Mouse (Mus musculus): ENCODE data around the gene Slc38a4. TPM values are rescaled to one million over a fixed set of nuclear protein-coding genes. Genes with fewer than 3 reads are reported as not detected.

The Slc38a4 gene
- total and polyA plus RNA-seq, 3 experiments, result under 0.01 TPM; not detected in 2

DNA sequence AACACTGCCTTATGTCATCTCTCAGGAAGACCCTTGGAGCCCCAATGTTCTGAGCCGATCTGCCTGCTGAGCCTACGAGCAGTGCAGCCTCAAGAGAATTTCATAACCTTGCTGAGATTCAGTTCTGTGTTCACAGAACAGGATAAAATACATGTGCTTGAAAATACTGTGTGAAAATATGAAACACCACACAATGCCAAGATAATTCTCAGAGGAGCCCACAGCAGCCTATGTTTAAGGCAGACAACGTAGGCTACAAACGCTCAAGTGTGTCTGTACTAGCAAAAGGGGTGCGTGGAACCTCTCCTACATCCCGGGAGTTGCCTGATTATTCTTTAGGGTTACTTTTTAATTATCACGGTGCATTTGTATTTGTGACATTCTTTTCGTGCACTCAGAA, 92.4 kb downstream of the Slc38a4 start:
- Histone ChIP-seq H3K4me3 (ENCODE audit: low read depth, low read length) (no peak overlapping the region), H3K36me3 (replicated peaks) (no peaks in the 10 kb centered on the region), H3K9me3 (replicated peaks) (peaks cover 47% of the 10 kb centered on the region), H3K27me3 (ENCODE audit: insufficient read depth, low read length) (no peaks in the 10 kb centered on the region), H3K4me1 (ENCODE audit: insufficient read depth, low read depth, low read length) (no peaks in the 10 kb centered on the region)
- ATAC-seq (ENCODE audit: extremely low read depth, insufficient number of reproducible peaks, low FRiP score, poor library complexity, severe bottlenecking) (no peak), DNase-seq (ENCODE audit: low spot score) (no peak)
- TF ChIP-seq GATA2 (IDR thresholded peaks at IDR 0.05; ENCODE audit: borderline replicate concordance, low read depth, low read length) (no peak), POLR2AphosphoS5 (IDR thresholded peaks at IDR 0.05; ENCODE audit: insufficient replicate concordance, low read depth, low read length) (no peak), TAL1 (conservative IDR thresholded peaks at IDR 0.05; ENCODE audit: low read depth, low read length) (no peak), GATA1 (IDR thresholded peaks at IDR 0.05; ENCODE audit: borderline replicate concordance, low read length) (no peak), CTCF (IDR thresholded peaks at IDR 0.05; ENCODE audit: low read depth, low read length) (no peak)

- Histone ChIP-seq H3K27me3 (ENCODE audit: insufficient read depth, low read length) (no peaks in the 10 kb centered on the region), H3K4me3 (ENCODE audit: low read depth, low read length) (no peak overlapping the region), H3K4me1 (ENCODE audit: insufficient read depth, low read depth, low read length) (no peaks in the 10 kb centered on the region), H3K9me3 (replicated peaks) (peaks cover 49% of the 10 kb centered on the region), H3K36me3 (replicated peaks) (no peaks in the 10 kb centered on the region)
- DNase-seq (ENCODE audit: low spot score) (no peak), ATAC-seq (ENCODE audit: extremely low read depth, insufficient number of reproducible peaks, low FRiP score, poor library complexity, severe bottlenecking) (no peak)
- TF ChIP-seq CTCF (IDR thresholded peaks at IDR 0.05; ENCODE audit: low read depth, low read length) (no peak), POLR2AphosphoS5 (IDR thresholded peaks at IDR 0.05; ENCODE audit: insufficient replicate concordance, low read depth, low read length) (no peak), TAL1 (conservative IDR thresholded peaks at IDR 0.05; ENCODE audit: low read depth, low read length) (no peak), GATA2 (IDR thresholded peaks at IDR 0.05; ENCODE audit: borderline replicate concordance, low read depth, low read length) (no peak), GATA1 (IDR thresholded peaks at IDR 0.05; ENCODE audit: borderline replicate concordance, low read length) (no peak)
These were observed 95.4 kb downstream of the Slc38a4 start for GRCm38 (mm10) chr15:96960343-96960742.

DNA sequence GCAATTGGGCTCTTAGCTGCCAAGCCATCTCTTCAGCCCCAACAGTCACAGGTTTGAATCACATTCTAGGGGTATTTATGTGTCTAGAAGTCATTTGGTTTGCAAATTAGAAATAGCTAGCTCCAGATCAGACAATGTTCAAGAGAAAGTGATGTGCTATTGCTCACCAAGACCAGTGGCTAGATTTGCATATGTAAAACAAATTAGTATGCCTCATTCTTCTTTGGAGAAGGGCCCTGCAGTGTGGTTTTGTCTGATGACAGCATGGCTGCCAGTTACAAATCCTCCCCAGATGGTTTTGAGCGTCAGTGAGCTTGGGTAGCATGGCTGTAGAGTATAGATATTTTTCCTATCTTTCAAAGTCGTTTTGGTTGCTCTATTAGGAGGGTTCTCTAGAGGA, 96.5 kb downstream of the Slc38a4 start:
- TF ChIP-seq CTCF (IDR thresholded peaks at IDR 0.05; ENCODE audit: low read depth, low read length) (no peak), GATA2 (IDR thresholded peaks at IDR 0.05; ENCODE audit: borderline replicate concordance, low read depth, low read length) (no peak), GATA1 (IDR thresholded peaks at IDR 0.05; ENCODE audit: borderline replicate concordance, low read length) (no peak), TAL1 (conservative IDR thresholded peaks at IDR 0.05; ENCODE audit: low read depth, low read length) (no peak), POLR2AphosphoS5 (IDR thresholded peaks at IDR 0.05; ENCODE audit: insufficient replicate concordance, low read depth, low read length) (no peak)
- no peaks in the 10 kb centered on the region for H3K27me3 ChIP-seq (ENCODE audit: insufficient read depth, low read length)
- H3K9me3 ChIP-seq (replicated peaks), result peaks cover 49% of the 10 kb centered on the region
- ATAC-seq (ENCODE audit: extremely low read depth, insufficient number of reproducible peaks, low FRiP score, poor library complexity, severe bottlenecking) (no peak), DNase-seq (ENCODE audit: low spot score) (no peak)
- H3K36me3 ChIP-seq (replicated peaks), result no peaks in the 10 kb centered on the region
- H3K4me1 ChIP-seq (ENCODE audit: insufficient read depth, low read depth, low read length), result no peaks in the 10 kb centered on the region
- H3K4me3 ChIP-seq (ENCODE audit: low read depth, low read length), result no peak overlapping the region

GRCm38 (mm10) chr15:96956699-96957098, 99.1 kb downstream of the Slc38a4 start:
- Histone ChIP-seq H3K4me1 (ENCODE audit: insufficient read depth, low read depth, low read length) (no peaks in the 10 kb centered on the region), H3K27me3 (ENCODE audit: insufficient read depth, low read length) (no peaks in the 10 kb centered on the region), H3K9me3 (replicated peaks) (peaks cover 55% of the 10 kb centered on the region), H3K4me3 (ENCODE audit: low read depth, low read length) (no peak overlapping the region), H3K36me3 (replicated peaks) (no peaks in the 10 kb centered on the region)
- DNase-seq (ENCODE audit: low spot score), result no peak
- ATAC-seq (ENCODE audit: extremely low read depth, insufficient number of reproducible peaks, low FRiP score, poor library complexity, severe bottlenecking), result no peak
- no peak for TF ChIP-seq TAL1 (conservative IDR thresholded peaks at IDR 0.05; ENCODE audit: low read depth, low read length)

DNA sequence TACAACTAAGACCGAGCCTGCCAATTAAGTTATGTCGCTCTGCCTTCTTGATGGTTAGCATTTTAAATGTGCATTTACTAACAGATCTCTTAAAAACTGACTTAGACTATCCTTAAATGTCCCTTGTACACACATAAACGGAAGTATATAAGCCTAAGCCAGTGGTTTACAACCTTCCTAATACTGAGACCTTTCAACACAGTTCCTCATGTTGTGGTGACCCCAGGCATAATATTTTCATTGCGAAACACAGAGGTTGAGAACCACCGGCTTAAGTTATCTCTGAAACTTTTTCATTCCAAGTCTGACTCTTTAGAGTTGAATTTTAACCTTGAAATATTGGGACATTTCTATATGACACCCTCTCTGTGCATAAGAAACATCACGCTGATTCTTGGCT, 101.4 kb downstream of the Slc38a4 start:
- TF ChIP-seq CTCF (IDR thresholded peaks at IDR 0.05; ENCODE audit: low read depth, low read length), result no peak
- TF ChIP-seq TAL1 (conservative IDR thresholded peaks at IDR 0.05; ENCODE audit: low read depth, low read length), result no peak
- H3K4me3 ChIP-seq (ENCODE audit: low read depth, low read length), result no peak overlapping the region
- H3K9me3 ChIP-seq (replicated peaks), result peaks cover 50% of the 10 kb centered on the region
- H3K27me3 ChIP-seq (ENCODE audit: insufficient read depth, low read length), result no peaks in the 10 kb centered on the region
- ATAC-seq (ENCODE audit: extremely low read depth, insufficient number of reproducible peaks, low FRiP score, poor library complexity, severe bottlenecking), result no peak
- H3K36me3 ChIP-seq (replicated peaks), result no peaks in the 10 kb centered on the region
- no peaks in the 10 kb centered on the region for H3K4me1 ChIP-seq (ENCODE audit: insufficient read depth, low read depth, low read length)
- no peak for DNase-seq (ENCODE audit: low spot score)

DNA sequence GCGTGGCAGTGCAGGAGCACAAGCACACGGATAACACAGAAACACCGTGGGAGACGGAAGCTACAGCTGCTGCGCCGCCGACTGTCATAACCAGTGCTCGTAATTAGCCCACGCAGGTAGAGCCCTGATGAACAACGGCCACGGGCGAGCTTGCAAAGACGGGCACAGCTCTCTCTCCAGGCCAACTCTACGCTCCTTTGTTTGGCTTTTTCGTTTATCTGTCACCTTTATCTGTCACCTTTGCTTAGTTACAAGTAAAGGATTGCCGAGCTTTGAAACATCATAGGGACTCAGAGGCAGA, 101.9 kb downstream of the Slc38a4 start:
- Histone ChIP-seq H3K4me3 (ENCODE audit: low read depth, low read length) (no peak overlapping the region), H3K4me1 (ENCODE audit: insufficient read depth, low read depth, low read length) (no peaks in the 10 kb centered on the region), H3K9me3 (replicated peaks) (peaks cover 49% of the 10 kb centered on the region), H3K27me3 (ENCODE audit: insufficient read depth, low read length) (no peaks in the 10 kb centered on the region), H3K36me3 (replicated peaks) (no peaks in the 10 kb centered on the region)
- TF ChIP-seq TAL1 (conservative IDR thresholded peaks at IDR 0.05; ENCODE audit: low read depth, low read length), result no peak
- no peak for TF ChIP-seq POLR2AphosphoS5 (IDR thresholded peaks at IDR 0.05; ENCODE audit: insufficient replicate concordance, low read depth, low read length)
- no peak for TF ChIP-seq CTCF (IDR thresholded peaks at IDR 0.05; ENCODE audit: low read depth, low read length)
- no peak for ATAC-seq (ENCODE audit: extremely low read depth, insufficient number of reproducible peaks, low FRiP score, poor library complexity, severe bottlenecking)
- DNase-seq (ENCODE audit: low spot score), result no peak

DNA sequence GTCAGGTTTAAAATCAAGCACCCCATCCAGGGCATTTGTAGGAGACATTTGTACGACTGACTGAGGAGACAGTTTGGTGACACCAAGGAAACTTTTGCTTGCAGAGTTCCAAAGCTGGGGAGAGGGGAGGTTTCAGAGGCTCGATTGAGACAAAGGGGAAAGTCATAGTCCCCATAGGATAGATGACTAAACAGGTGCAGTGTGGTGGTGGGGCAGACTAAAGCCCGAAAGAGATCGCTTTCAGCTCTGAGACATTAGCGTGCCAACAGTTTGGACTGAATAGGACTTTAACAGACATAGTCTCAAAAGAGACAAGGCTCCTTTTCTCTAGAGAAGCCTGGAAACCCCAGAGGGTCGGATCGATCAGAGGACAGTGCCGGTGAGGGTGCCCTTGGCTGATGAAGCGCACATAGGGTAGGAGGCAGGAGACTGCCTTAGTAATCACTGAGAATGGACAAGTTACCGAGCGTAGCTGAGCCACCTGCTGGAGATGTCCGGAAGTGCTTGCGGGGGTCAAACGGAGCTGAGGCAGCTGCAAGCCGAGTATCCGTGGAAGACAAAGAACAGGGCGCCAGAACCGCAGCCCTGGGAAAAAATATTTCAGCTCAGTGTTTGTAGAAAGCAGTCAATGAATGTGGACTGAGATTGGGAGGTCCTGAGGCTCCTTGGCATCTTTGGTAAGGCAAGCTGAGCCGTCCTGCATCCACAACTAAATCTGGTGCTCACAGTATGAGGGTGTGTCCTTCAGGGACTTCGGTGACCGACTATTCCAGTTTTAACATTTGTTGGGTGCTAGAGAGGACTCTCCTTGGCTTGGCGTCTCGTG, 102.4 kb downstream of the Slc38a4 start:
- Histone ChIP-seq H3K9me3 (replicated peaks) (peaks cover 54% of the 10 kb centered on the region), H3K4me3 (ENCODE audit: low read depth, low read length) (no peak overlapping the region), H3K4me1 (ENCODE audit: insufficient read depth, low read depth, low read length) (no peaks in the 10 kb centered on the region), H3K36me3 (replicated peaks) (no peaks in the 10 kb centered on the region), H3K27me3 (ENCODE audit: insufficient read depth, low read length) (no peaks in the 10 kb centered on the region)
- ATAC-seq (ENCODE audit: extremely low read depth, insufficient number of reproducible peaks, low FRiP score, poor library complexity, severe bottlenecking), result no peak; the same call in 1 of the 2 replicates
- no peak for DNase-seq (ENCODE audit: low spot score)
- no peak for TF ChIP-seq TAL1 (conservative IDR thresholded peaks at IDR 0.05; ENCODE audit: low read depth, low read length)
- no peak for TF ChIP-seq GATA2 (IDR thresholded peaks at IDR 0.05; ENCODE audit: borderline replicate concordance, low read depth, low read length)
- TF ChIP-seq POLR2AphosphoS5 (IDR thresholded peaks at IDR 0.05; ENCODE audit: insufficient replicate concordance, low read depth, low read length), result no peak
- TF ChIP-seq GATA1 (IDR thresholded peaks at IDR 0.05; ENCODE audit: borderline replicate concordance, low read length), result no peak
- no peak for TF ChIP-seq CTCF (IDR thresholded peaks at IDR 0.05; ENCODE audit: low read depth, low read length)

Measured in G1E (cell line).